Mouse (Mus musculus): Measurements from ENCODE around the gene Stox2.

GRCm38 (mm10) chr8:47136047-47136446, 310.1 kb downstream of the Stox2 start:
- no peak for TF ChIP-seq CTCF (IDR thresholded peaks at IDR 0.05; ENCODE audit: low read depth, low read length)
- no peak for TF ChIP-seq GATA1 (IDR thresholded peaks at IDR 0.05; ENCODE audit: borderline replicate concordance, low read length)
- TF ChIP-seq TAL1 (conservative IDR thresholded peaks at IDR 0.05; ENCODE audit: low read depth, low read length) = no peak
- TF ChIP-seq POLR2AphosphoS5 (IDR thresholded peaks at IDR 0.05; ENCODE audit: insufficient replicate concordance, low read depth, low read length) = no peak

Data from G1E (cell line).